Mouse (Mus musculus) E14TG2a.4 (cell line): Measurements from ENCODE around the gene Mlip.

ENCODE experiments used
- CTCF ChIP-seq: conservative IDR thresholded peaks from 2 replicates; pipeline ENCODE4 v1.5.1; 2014; ENCODE audit warnings: low read length
- NANOG ChIP-seq: IDR thresholded peaks from 2 replicates; pipeline ENCODE4 v1.6.1; 2014; ENCODE audit warnings: borderline replicate concordance, low read length, mixed read lengths
- POU5F1 ChIP-seq: IDR thresholded peaks from 2 replicates; pipeline ENCODE4 v1.6.1; 2014; ENCODE audit warnings: low read length, borderline replicate concordance

DNA sequence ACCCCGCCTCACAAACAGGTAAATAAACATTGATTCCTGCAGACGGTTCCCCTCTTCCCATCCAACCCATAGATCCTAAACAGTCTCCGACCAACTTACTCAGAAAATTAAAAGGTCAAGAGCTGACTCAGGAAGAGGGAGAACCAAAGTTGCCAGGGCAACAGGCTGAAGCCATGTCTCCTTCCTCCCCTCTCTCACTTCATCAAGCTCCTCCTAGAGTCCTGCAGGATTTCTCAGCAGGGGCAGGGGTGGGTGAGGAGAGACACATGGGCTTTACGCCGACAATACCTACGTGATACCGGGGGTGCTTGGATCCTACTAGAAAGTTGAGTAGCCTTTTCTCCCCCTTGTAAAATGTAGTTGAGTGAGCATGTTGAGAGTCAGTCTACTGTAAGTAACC, 23.8 kb upstream of the Mlip start:
- TF ChIP-seq CTCF: no peak
- no peak for TF ChIP-seq POU5F1
- no peak for TF ChIP-seq NANOG
